In the genomic region with DNA sequence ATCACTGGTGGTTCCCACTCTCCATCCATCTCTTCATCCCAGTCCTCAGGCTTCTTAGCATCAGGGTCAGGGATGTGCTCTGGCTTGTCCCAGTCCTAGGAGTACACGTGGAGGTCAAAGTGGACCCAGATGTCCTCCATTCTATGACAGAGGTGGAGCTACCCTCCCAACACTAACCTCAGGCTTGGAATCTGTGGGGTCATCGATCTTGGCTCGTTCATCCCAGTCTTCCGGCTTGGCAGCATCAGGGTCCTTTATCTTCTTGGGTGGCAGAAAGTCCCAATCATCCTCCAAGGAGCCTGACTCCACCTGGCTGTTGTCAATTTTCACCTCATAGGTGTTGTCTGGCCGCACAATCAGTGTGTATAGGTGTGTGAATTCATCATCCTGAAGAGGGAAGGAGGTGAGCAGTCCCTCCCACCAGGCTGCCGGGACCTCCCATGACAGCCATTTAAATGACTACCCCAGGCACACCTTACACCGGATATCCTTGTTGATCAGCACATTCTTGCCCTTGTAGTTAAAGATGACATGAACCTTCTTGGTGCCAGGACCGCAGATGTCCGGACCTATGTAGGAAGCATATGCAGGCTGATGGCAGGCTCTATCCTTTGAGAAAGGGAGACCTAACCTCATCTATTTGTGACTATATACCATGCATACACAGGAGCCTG, we compare ENCODE assay signal across 9 mouse cellular contexts. TPM values are rescaled to one million over a fixed set of nuclear protein-coding genes. Genes with fewer than 3 reads are reported as not detected.
DNase-seq lines count a peak whose midpoint lies in the region; ATAC-seq and TF ChIP-seq lines count a peak whose summit lies in the region.
"Had no signal": no experiment of that assay in that cellular context is flagged by ENCODE, and none has a peak within 500 bp of the region (broad histone marks: within the 10 kb centered on the region; RNA-seq: fewer than 3 reads in every experiment).

No protein-coding gene starts in this region.

- TF ChIP-seq POLR2A in cerebellum, adult 2 months (IDR thresholded peaks at IDR 0.05; ENCODE audit: borderline replicate concordance, insufficient read depth, low read length): no peak

- H3K4me3 ChIP-seq in cerebellum, adult 2 months (replicated peaks; ENCODE audit: insufficient read depth, low read depth, low read length): peak overlapping the region; percentile 20
- peak overlapping the region; percentile 95 for H3K4me3 ChIP-seq in forebrain, embryonic 15.5 days
- H3K4me3 ChIP-seq in liver, embryonic 13.5 days (replicated peaks): peak overlapping the region; percentile 89

- no peaks in the 10 kb centered on the region for H3K9me3 ChIP-seq in forebrain, embryonic 15.5 days
- H3K9me3 ChIP-seq in liver, embryonic 13.5 days (replicated peaks): no peaks in the 10 kb centered on the region

- peak overlapping the region; percentile 78 for H3K4me2 ChIP-seq in forebrain, embryonic 15.5 days (replicated peaks)
- peak overlapping the region; percentile 80 for H3K4me2 ChIP-seq in liver, embryonic 13.5 days

- intact Hi-C loops in left cerebral cortex, postnatal 36 days (cut with DNase I): no loop called here

- H3K36me3 ChIP-seq in forebrain, embryonic 15.5 days: peaks cover 43% of the 10 kb centered on the region
- peaks cover 51% of the 10 kb centered on the region for H3K36me3 ChIP-seq in liver, embryonic 13.5 days

- no peaks in the 10 kb centered on the region for H3K27me3 ChIP-seq in cerebellum, adult 2 months (ENCODE audit: control insufficient read depth, insufficient read depth, low read length)
- no peaks in the 10 kb centered on the region for H3K27me3 ChIP-seq in forebrain, embryonic 15.5 days
- H3K27me3 ChIP-seq in liver, embryonic 13.5 days: no peaks in the 10 kb centered on the region

- no peak for TF ChIP-seq CTCF in cerebellum, adult 2 months (IDR thresholded peaks at IDR 0.05; ENCODE audit: borderline replicate concordance, insufficient read depth, low read depth, low read length)

- no peak for DNase-seq in cerebellum, adult 2 months
- DNase-seq in CD4-positive helper T cell, adult 2 months (ENCODE audit: low read depth, low spot score): peak; percentile 35
- DNase-seq in liver, embryonic 13.5 days: no peak
- DNase-seq in adrenal gland, adult 8-10 months: no peak
- DNase-seq in frontal cortex, postnatal 36 days (ENCODE audit: low spot score in 2 of 2): no peak
- no peak for DNase-seq in left cerebral cortex, postnatal 36 days (ENCODE audit: low spot score in 2 of 2)
- DNase-seq: cerebellum, postnatal 36 days had no signal

- ATAC-seq in cerebellum, adult (ENCODE audit: insufficient number of reproducible peaks, low FRiP score, low TSS enrichment): no peak
- no peak for ATAC-seq in forebrain, embryonic 15.5 days (replicated peaks)
- ATAC-seq in liver, embryonic 13.5 days (ENCODE audit: low read depth): no peak

- peak overlapping the region; percentile 97 for H3K9ac ChIP-seq in forebrain, embryonic 15.5 days (replicated peaks)
- H3K9ac ChIP-seq in liver, embryonic 13.5 days: peak overlapping the region; percentile 92

- WGBS in cerebellum, adult 2 months: 77% methylated on average over 9 of the region's 9 CpGs
- WGBS in forebrain, embryonic 15.5 days: 92% methylated on average over 9 of the region's 9 CpGs
- WGBS in liver, embryonic 13.5 days (ENCODE audit: insufficient replicate concordance): 80% methylated on average over 9 of the region's 9 CpGs

- H3K4me1 ChIP-seq in cerebellum, adult 2 months (ENCODE audit: control insufficient read depth, insufficient read depth, low read length): peaks cover 9% of the 10 kb centered on the region; the same call in 1 of the 2 replicates
- H3K4me1 ChIP-seq in forebrain, embryonic 15.5 days: peaks cover 42% of the 10 kb centered on the region
- H3K4me1 ChIP-seq in liver, embryonic 13.5 days (replicated peaks): peaks cover 72% of the 10 kb centered on the region

- H3K27ac ChIP-seq in cerebellum, adult 2 months (ENCODE audit: insufficient read depth, low read length): no peak overlapping the region
- no peak overlapping the region for H3K27ac ChIP-seq in forebrain, embryonic 15.5 days (replicated peaks)
- H3K27ac ChIP-seq in liver, embryonic 13.5 days: peak overlapping the region; percentile 54

RNA-seq across cellular contexts. Expression of a gene that starts 2.2 kb away (rescaled TPM):
- 343 and 394 TPM in 2 replicates for polyA plus RNA-seq in cerebellum, adult 2 months (2012; rRNA removed)
- 559 and 575 TPM in 2 replicates for polyA plus RNA-seq in forebrain, embryonic 15.5 days (2015; fragmentation: Nextera tagmentation; extraction: Ambion mirVana)
- 511 and 613 TPM in 2 replicates for polyA plus RNA-seq in liver, embryonic 13.5 days (2015; fragmentation: Nextera tagmentation; extraction: Ambion mirVana)
- total RNA-seq in adrenal gland, adult 8-10 months (2022): 100 to 1,000 TPM; 629 to 719 (median 673) TPM
- 100 to 1,000 TPM; 435 to 511 TPM for total RNA-seq in left cerebral cortex, postnatal 36 days (2021)

RNA-seq across cellular contexts. Expression of a gene that starts 4.1 kb away (rescaled TPM):
- 117 and 120 TPM in 2 replicates for polyA plus RNA-seq in cerebellum, adult 2 months (2012; rRNA removed)
- polyA plus RNA-seq in forebrain, embryonic 15.5 days (2015; fragmentation: Nextera tagmentation; extraction: Ambion mirVana): 82.1 and 85.1 TPM in 2 replicates
- polyA plus RNA-seq in liver, embryonic 13.5 days (2015; fragmentation: Nextera tagmentation; extraction: Ambion mirVana): 269 and 278 TPM in 2 replicates
- total RNA-seq in adrenal gland, adult 8-10 months (2022): 100 to 1,000 TPM; 107 to 125 (median 111) TPM
- 10 to 100 TPM; 77.9 to 78.8 TPM for total RNA-seq in left cerebral cortex, postnatal 36 days (2021)

RNA-seq across cellular contexts. Expression of a gene that starts 12.3 kb away (rescaled TPM):
- polyA plus RNA-seq in cerebellum, adult 2 months (2012; rRNA removed): 69.9 and 72.0 TPM in 2 replicates
- 122 and 127 TPM in 2 replicates for polyA plus RNA-seq in forebrain, embryonic 15.5 days (2015; fragmentation: Nextera tagmentation; extraction: Ambion mirVana)
- 82.3 and 83.1 TPM in 2 replicates for polyA plus RNA-seq in liver, embryonic 13.5 days (2015; fragmentation: Nextera tagmentation; extraction: Ambion mirVana)
- 10 to 100 TPM; 59.9 to 76.8 (median 68.0) TPM for total RNA-seq in adrenal gland, adult 8-10 months (2022)
- 10 to 100 TPM; 46.2 to 47.8 TPM for total RNA-seq in left cerebral cortex, postnatal 36 days (2021)

RNA-seq across cellular contexts. Expression of a gene that starts 13.2 kb away (rescaled TPM):
- 45.3 and 45.5 TPM in 2 replicates for polyA plus RNA-seq in cerebellum, adult 2 months (2012; rRNA removed)
- polyA plus RNA-seq in forebrain, embryonic 15.5 days (2015; fragmentation: Nextera tagmentation; extraction: Ambion mirVana): 36.3 and 39.9 TPM in 2 replicates
- polyA plus RNA-seq in liver, embryonic 13.5 days (2015; fragmentation: Nextera tagmentation; extraction: Ambion mirVana): 60.6 and 63.2 TPM in 2 replicates
- 10 to 100 TPM; 63.6 to 68.4 (median 66.2) TPM for total RNA-seq in adrenal gland, adult 8-10 months (2022)
- total RNA-seq in left cerebral cortex, postnatal 36 days (2021): 10 to 100 TPM; 26.3 to 26.9 TPM

RNA-seq across cellular contexts. Expression of a gene that starts 21.9 kb away (rescaled TPM):
- 16.1 and 16.2 TPM in 2 replicates for polyA plus RNA-seq in cerebellum, adult 2 months (2012; rRNA removed)
- 8.1 and 8.9 TPM in 2 replicates for polyA plus RNA-seq in forebrain, embryonic 15.5 days (2015; fragmentation: Nextera tagmentation; extraction: Ambion mirVana)
- 3.3 and 3.7 TPM in 2 replicates for polyA plus RNA-seq in liver, embryonic 13.5 days (2015; fragmentation: Nextera tagmentation; extraction: Ambion mirVana)
- total RNA-seq in adrenal gland, adult 8-10 months (2022): 10 to 100 TPM; 11.2 to 14.9 (median 12.5) TPM
- total RNA-seq in left cerebral cortex, postnatal 36 days (2021): 10 to 100 TPM; 10.3 to 10.9 TPM

Comparison
In these comparisons a context has a peak if more than half of its experiments do, and no peak if none do; other contexts are left out.
1. H3K4me3 ChIP-seq: peak in every context shown above with its lines; median percentile 95 in forebrain, embryonic 15.5 days; 89 in liver, embryonic 13.5 days; 20 in cerebellum, adult 2 months.